Mouse (Mus musculus) bone marrow macrophage, adult 2 months (primary cell): ENCODE measurements at regions not wholly inside any gene's neighbourhood (a gene's known extent, or its start where the extent isn't known, plus 50 kb on each side); places are given as distances from the start of the nearest gene placed in this dataset.

Source experiments
- CTCF ChIP-seq: IDR thresholded peaks from 2 replicates; pipeline ENCODE4 v1.5.1; 2012; ENCODE audit warnings: low read depth, mild to moderate bottlenecking, low read length, moderate library complexity
- POLR2A ChIP-seq: IDR thresholded peaks from 2 replicates; pipeline ENCODE4 v1.6.1; 2012; ENCODE audit warnings: mild to moderate bottlenecking, low read depth, low read length, borderline replicate concordance

DNA sequence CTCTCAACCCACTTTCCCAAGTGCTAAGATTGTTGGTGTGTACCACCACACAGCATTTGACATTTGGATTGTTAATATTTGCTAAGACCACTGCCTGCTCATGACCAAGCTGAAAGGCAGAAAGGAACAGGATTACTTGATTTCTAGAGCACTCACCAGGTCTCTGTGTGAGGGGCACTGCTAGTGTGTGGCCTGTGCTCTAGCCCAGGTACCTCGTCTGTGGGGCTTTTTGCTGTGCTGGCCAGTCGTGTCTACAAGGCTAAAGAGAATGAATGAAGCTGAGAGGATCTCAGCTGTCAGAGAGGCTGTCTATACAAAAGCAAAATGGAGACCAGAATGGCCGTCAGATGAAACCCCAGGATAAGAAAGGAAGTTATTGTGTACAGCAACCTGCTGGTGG is 95.0 kb downstream of the Tmco5 start:
- no peak for TF ChIP-seq CTCF
- no peak for TF ChIP-seq POLR2A
